Mouse (Mus musculus): ENCODE measurements around the gene Ppp3r1.
"Not testable (repeated sequence)": the region's sequence is repeated elsewhere in the genome, so short reads cannot be mapped to it uniquely, and the experiment has no call there.

Gene Ppp3r1

GRCm38 (mm10) chr11:17199840-17200501 lies 40.9 kb downstream of the Ppp3r1 start:
- in situ Hi-C loops (cut with MseI, MboI): no loop called here

- in situ Hi-C loops (cut with MseI, MboI): no loop called here
Measured at GRCm38 (mm10) chr11:17200936-17201335, 41.9 kb downstream of the Ppp3r1 start.

GRCm38 (mm10) chr11:17202481-17202880 lies 43.4 kb downstream of the Ppp3r1 start:
- in situ Hi-C loops (cut with MseI, MboI): no loop called here

- in situ Hi-C loops (cut with MseI, MboI): no loop called here
Measured at GRCm38 (mm10) chr11:17211258-17212140, 52.4 kb downstream of the Ppp3r1 start, which contains the start of gene Pno1. Gene Pno1, minus strand, starts transcription at chr11:17211568.

GRCm38 (mm10) chr11:17212141-17212495 lies 53.1 kb downstream of the Ppp3r1 start:
- in situ Hi-C loops (cut with MseI, MboI): no loop called here

GRCm38 (mm10) chr11:17212903-17213509 lies 53.9 kb downstream of the Ppp3r1 start:
- in situ Hi-C loops (cut with MseI, MboI): no loop called here

GRCm38 (mm10) chr11:17215475-17215874 lies 56.4 kb downstream of the Ppp3r1 start:
- in situ Hi-C loops (cut with MseI, MboI): no loop called here

- in situ Hi-C loops (cut with MseI, MboI): no loop called here
Measured at GRCm38 (mm10) chr11:17221126-17221525, 62.1 kb downstream of the Ppp3r1 start.

GRCm38 (mm10) chr11:17232792-17233191 lies 73.7 kb downstream of the Ppp3r1 start:
- in situ Hi-C loops (cut with MseI, MboI): no loop called here

- in situ Hi-C loops (cut with MseI, MboI): no loop called here
Measured at GRCm38 (mm10) chr11:17236449-17237037, 77.5 kb downstream of the Ppp3r1 start.

GRCm38 (mm10) chr11:17238598-17238997 lies 79.5 kb downstream of the Ppp3r1 start:
- in situ Hi-C loops (cut with MseI, MboI): not testable (repeated sequence)

- in situ Hi-C loops (cut with MseI, MboI): no loop called here
Measured at GRCm38 (mm10) chr11:17248715-17249114, 89.7 kb downstream of the Ppp3r1 start.
